Mouse (Mus musculus) neural tube, embryonic 11.5 days (tissue): ENCODE results near the gene Ckap4. TPM values are rescaled to one million over a fixed set of nuclear protein-coding genes. Genes with fewer than 3 reads are reported as not detected.

Experiments used
- ATAC-seq: fragments of 200-750 bp; cut with Nextera tagmentation; 2 replicates; pipeline ENCODE4 v1.8.0; 2017; ENCODE audit warnings: moderate number of reproducible peaks, mild to moderate bottlenecking, moderate TSS enrichment, moderate library complexity; ENCODE audit not compliant: insufficient read depth, low FRiP score, low TSS enrichment
- DNase-seq: peaks from one replicate; pipeline ENCODE4 v3.0.0-alpha.2; 2015; ENCODE audit warnings: low spot score
- H3K27ac ChIP-seq: fragments of 300-500 bp; sonication (generic); 2 replicates; pipeline ENCODE4 v1.5.1; 2014; ENCODE audit warnings: low read depth, mild to moderate bottlenecking, low read length
- H3K27me3 ChIP-seq: fragments of 300-500 bp; sonication (generic); 2 replicates; pipeline ENCODE4 v1.6.1; 2014; ENCODE audit warnings: mild to moderate bottlenecking, low read length, mixed read lengths; ENCODE audit not compliant: control insufficient read depth, insufficient read depth
- H3K36me3 ChIP-seq: fragments of 300-500 bp; sonication (generic); 2 replicates; pipeline ENCODE4 v1.6.1; 2014; ENCODE audit warnings: mild to moderate bottlenecking, low read length, moderate library complexity, mixed read lengths; ENCODE audit not compliant: control insufficient read depth, insufficient read depth
- H3K4me1 ChIP-seq: fragments of 300-500 bp; sonication (generic); 2 replicates; pipeline ENCODE4 v1.6.1; 2014; ENCODE audit warnings: low read length, mixed read lengths; ENCODE audit not compliant: control insufficient read depth, insufficient read depth
- H3K4me2 ChIP-seq: fragments of 300-500 bp; sonication (generic); 2 replicates; pipeline ENCODE4 v1.6.1; 2014; ENCODE audit warnings: low read depth, mild to moderate bottlenecking, moderate library complexity
- H3K4me3 ChIP-seq: fragments of 300-500 bp; sonication (generic); 2 replicates; pipeline ENCODE4 v1.5.1; 2014; ENCODE audit warnings: low read depth, low read length
- H3K9ac ChIP-seq: fragments of 300-500 bp; sonication (generic); 2 replicates; pipeline ENCODE4 v1.6.1; 2014; ENCODE audit warnings: mild to moderate bottlenecking, low read length
- H3K9me3 ChIP-seq: fragments of 300-500 bp; sonication (generic); 2 replicates; pipeline ENCODE4 v1.6.1; 2016; ENCODE audit warnings: low read length; ENCODE audit not compliant: control insufficient read depth
- WGBS: fragments of 180-500 bp; shearing (Covaris S2); extraction: QIAGEN DNeasy Blood & Tissue Kit; methylation state at CpG from one replicate; pipeline ENCODE4 v1.1.7; 2014; 5-methylcytosine and 5-hydroxymethylcytosine counted together
- polyA plus RNA-seq: library from polyadenylated mRNA; unstranded; fragments of >200 nt; fragmentation: Nextera tagmentation; extraction: Ambion mirVana; gene quantifications from 2 replicates; pipeline ENCODE4 v1.2.1, GENCODE M21; 2014

Ckap4 gene
- polyA plus RNA-seq, 1 experiment from 2014 or later: 91.2 TPM

DNA sequence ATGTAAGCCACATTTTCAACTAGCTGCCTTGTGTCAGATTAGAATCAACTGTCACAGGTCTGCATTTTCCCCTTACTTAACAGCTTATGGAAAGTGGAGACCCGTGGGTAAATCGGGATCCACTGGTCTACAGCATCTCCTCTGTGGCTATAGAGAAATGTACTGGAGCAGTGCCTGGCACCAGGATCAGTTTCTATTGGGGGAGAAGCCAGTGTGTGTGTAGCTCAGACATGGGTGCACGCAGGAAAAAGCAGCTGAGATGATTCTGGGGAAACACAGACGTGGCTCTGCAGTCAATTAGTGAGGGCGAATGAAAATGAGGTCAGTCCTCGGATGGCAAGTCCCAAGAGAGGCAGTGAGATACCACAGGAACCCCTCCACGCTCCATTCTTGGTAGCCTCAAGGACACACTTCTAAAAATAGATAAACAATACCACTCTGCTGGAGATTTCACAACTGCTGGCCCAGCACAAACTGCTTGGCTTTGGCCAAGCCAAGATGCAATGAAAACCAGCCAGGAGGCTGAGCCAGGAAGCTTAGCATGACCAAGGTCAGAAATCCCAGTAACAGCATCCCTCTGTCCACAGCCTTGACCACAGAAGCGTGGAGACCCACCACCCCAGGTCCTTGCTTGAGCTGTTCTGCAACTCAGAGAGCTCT lies 53.1 kb downstream of the Ckap4 start:
- Histone ChIP-seq H3K9me3 (no peaks in the 10 kb centered on the region), H3K4me3 (no peak overlapping the region), H3K27me3 (no peaks in the 10 kb centered on the region), H3K9ac (no peak overlapping the region), H3K4me1 (peaks cover 21% of the 10 kb centered on the region), H3K36me3 (no peaks in the 10 kb centered on the region), H3K27ac (0 out of 2 replicates have a peak overlapping the region, but pooled peaks have one; percentile 21), H3K4me2 (no peak overlapping the region)
- DNase-seq (no peak), ATAC-seq (no peak)
- WGBS: 73% methylated on average over 8 of the region's 8 CpGs

DNA sequence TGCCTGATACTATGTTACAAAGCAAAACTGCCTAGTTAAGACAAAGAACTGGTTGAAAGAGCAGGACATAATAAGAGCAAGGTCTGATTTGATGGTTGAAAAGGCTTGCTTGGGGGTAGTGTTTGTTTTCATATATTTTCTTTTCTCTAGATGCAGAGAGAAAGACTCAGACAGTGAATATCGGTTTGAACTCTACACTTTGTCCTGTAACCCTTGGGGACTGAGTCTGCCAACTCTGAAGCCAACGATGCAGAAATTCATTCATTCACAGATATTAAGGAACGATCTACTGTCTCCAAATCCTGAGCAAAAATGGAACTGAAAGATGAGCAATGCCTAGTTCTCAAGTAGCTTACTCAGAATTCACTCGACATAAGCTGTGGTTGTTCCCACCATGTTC lies 53.7 kb downstream of the Ckap4 start:
- Histone ChIP-seq H3K4me3 (no peak overlapping the region), H3K4me1 (peaks cover 21% of the 10 kb centered on the region), H3K36me3 (no peaks in the 10 kb centered on the region), H3K9me3 (no peaks in the 10 kb centered on the region), H3K27me3 (no peaks in the 10 kb centered on the region), H3K9ac (no peak overlapping the region), H3K27ac (no peak overlapping the region), H3K4me2 (no peak overlapping the region)
- DNase-seq: no peak
- WGBS: 65% methylated on average over 4 of the region's 4 CpGs
- ATAC-seq: no peak

DNA sequence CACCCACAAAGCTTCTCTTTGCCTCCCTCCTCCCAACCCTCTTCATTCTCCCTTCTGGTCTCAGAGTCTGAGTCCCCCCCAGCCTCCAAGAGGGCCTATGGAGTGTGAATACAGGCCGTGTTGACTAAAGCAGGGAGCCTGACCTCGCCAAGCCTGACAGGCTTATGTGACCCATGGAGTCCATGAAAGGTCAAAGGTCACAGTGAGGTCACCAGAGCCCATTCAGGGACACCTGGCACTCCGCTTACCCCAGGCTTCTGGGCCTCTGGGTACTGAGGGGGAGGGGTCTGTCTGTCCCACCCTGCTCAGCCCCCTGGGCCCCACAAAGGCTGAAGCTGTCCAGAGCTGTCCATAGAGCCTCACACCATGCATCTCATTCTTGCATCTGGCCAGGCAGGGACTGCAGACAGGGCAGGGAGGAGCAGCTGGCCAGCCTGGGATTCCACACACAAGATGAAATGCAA lies 56.2 kb downstream of the Ckap4 start:
- H3K4me3 ChIP-seq: no peak overlapping the region
- H3K9me3 ChIP-seq: no peaks in the 10 kb centered on the region
- peaks cover 21% of the 10 kb centered on the region for H3K4me1 ChIP-seq

DNA sequence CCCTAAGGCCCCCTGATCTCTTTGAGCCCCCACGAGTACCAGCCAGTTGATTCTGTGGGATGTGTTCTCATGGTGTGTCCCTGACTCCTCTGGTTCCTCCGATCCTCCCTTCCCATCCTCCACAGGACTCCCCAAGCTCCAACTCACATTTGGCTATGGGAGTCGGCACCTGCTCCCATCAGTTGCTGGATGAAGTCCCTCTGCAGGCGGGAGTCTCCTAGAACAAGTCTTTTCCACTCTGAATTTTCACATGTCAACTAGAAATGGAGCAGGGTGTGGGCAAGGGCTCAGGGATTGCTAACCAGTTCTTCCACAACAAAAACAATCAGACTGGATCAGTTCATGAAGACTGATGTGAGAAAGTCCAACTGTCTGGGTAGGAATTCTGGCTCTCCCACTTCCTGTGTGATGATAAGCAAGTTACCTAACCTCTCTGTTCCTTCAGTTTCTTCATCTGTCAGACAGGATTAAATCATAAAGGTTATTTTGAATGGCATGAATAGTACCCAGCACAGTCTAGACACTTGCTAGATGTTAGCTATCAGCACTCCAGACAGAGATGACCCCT lies 56.7 kb downstream of the Ckap4 start:
- 50% methylated on average over 4 of the region's 4 CpGs for WGBS
- H3K27ac ChIP-seq: no peak overlapping the region
- no peaks in the 10 kb centered on the region for H3K9me3 ChIP-seq
- no peak overlapping the region for H3K4me2 ChIP-seq
- peaks cover 21% of the 10 kb centered on the region for H3K4me1 ChIP-seq
- ATAC-seq (no peak; the same call in 1 of the 2 replicates), DNase-seq (peak; percentile 17)
- no peak overlapping the region for H3K9ac ChIP-seq
- H3K36me3 ChIP-seq: no peaks in the 10 kb centered on the region
- no peak overlapping the region for H3K4me3 ChIP-seq
- H3K27me3 ChIP-seq: no peaks in the 10 kb centered on the region

More for the DNA sequence above, 56.2 kb downstream of the Ckap4 start:
- WGBS: 0% methylated on average over 3 of the region's 3 CpGs
- H3K27ac ChIP-seq: no peak overlapping the region
- DNase-seq: peak; percentile 64
- ATAC-seq: peak; percentile 84
- no peaks in the 10 kb centered on the region for H3K27me3 ChIP-seq
- H3K4me2 ChIP-seq: no peak overlapping the region
- H3K9ac ChIP-seq: no peak overlapping the region
- no peaks in the 10 kb centered on the region for H3K36me3 ChIP-seq

Other genes starting within 250 kb of the Ckap4 start
- 3.3 and 3.7 TPM in 2 replicates for gene Nuak1, start 93.5 kb downstream of the Ckap4 start, polyA plus RNA-seq
- gene Tcp11l2, start 42.6 kb upstream of the Ckap4 start, polyA plus RNA-seq: 11.6 and 13.5 TPM in 2 replicates
- 19.2 and 20.2 TPM in 2 replicates for gene Polr3b, start 88.2 kb upstream of the Ckap4 start, polyA plus RNA-seq
- gene Rfx4, start 222.0 kb upstream of the Ckap4 start, polyA plus RNA-seq: 56.3 and 62.9 TPM in 2 replicates